Mouse (Mus musculus) lung, postnatal 25 days (tissue): Measurements from ENCODE around the gene Gprc5b.

Experiments
- DNase-seq: peaks from one replicate; pipeline ENCODE4 v3.0.0; 2022; ENCODE audit warnings: low spot score

Gene Gprc5b

GRCm38 (mm10) chr7:118948677-118949282 is 46.2 kb downstream of the Gprc5b start:
- DNase-seq: no peak

GRCm38 (mm10) chr7:118947241-118947640 is 47.8 kb downstream of the Gprc5b start:
- DNase-seq: no peak

GRCm38 (mm10) chr7:118944884-118945283 is 50.1 kb downstream of the Gprc5b start:
- no peak for DNase-seq

- no peak for DNase-seq
These were observed 51.8 kb downstream of the Gprc5b start for GRCm38 (mm10) chr7:118943170-118943569.

GRCm38 (mm10) chr7:118942297-118942696 is 52.7 kb downstream of the Gprc5b start:
- DNase-seq: no peak

- peak; percentile 68 for DNase-seq
These were observed 57.3 kb downstream of the Gprc5b start for GRCm38 (mm10) chr7:118937469-118938387.

GRCm38 (mm10) chr7:118936844-118937243 is 58.2 kb downstream of the Gprc5b start:
- no peak for DNase-seq

GRCm38 (mm10) chr7:118935306-118935705 is 59.7 kb downstream of the Gprc5b start:
- peak; percentile 89 for DNase-seq

- DNase-seq: no peak
These were observed 63.3 kb downstream of the Gprc5b start for GRCm38 (mm10) chr7:118931502-118932395.

GRCm38 (mm10) chr7:118929601-118930311 is 65.3 kb downstream of the Gprc5b start:
- peak; percentile 72 for DNase-seq

- no peak for DNase-seq
These were observed 66.1 kb downstream of the Gprc5b start for GRCm38 (mm10) chr7:118928916-118929315.

- DNase-seq: no peak
These were observed 66.7 kb downstream of the Gprc5b start for GRCm38 (mm10) chr7:118928316-118928715.

- no peak for DNase-seq
These were observed 67.7 kb downstream of the Gprc5b start for GRCm38 (mm10) chr7:118927279-118927678.

- no peak for DNase-seq
These were observed 68.3 kb downstream of the Gprc5b start for GRCm38 (mm10) chr7:118926516-118927260.

- DNase-seq: peak; percentile 53
These were observed 69.5 kb downstream of the Gprc5b start for GRCm38 (mm10) chr7:118925547-118925946.

- no peak for DNase-seq
These were observed 72.4 kb downstream of the Gprc5b start for GRCm38 (mm10) chr7:118922441-118923202.
